Mouse (Mus musculus): ENCODE results near the gene Ccr4. TPM values are rescaled to one million over a fixed set of nuclear protein-coding genes. Genes with fewer than 3 reads are reported as not detected.

Gene Ccr4
- polyA plus RNA-seq, 1 experiment: 0.57 TPM

DNA sequence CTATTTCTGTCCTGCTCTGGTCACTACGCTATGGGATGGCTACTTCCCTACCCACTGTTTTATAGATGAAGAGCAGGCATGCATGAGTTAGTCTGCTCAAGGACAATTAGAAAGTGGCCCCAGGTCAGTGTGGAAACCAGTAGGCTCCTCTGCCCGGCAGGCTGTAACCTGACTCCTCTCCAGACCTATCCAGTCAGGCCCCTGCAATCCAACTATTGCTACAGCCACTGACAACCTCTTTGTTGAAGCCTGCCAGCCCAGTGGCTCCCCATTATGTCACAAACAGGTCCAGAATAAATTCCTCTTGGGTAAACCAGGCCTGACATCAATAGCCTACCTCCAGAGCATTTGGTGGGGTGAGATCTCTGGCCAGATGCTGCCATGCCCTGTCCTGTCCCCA is 31.9 kb upstream of the Ccr4 start:
- H3K4me1 ChIP-seq (ENCODE audit: control insufficient read depth, insufficient read depth, low read length): peaks cover 7% of the 10 kb centered on the region
- H3K9ac ChIP-seq (ENCODE audit: low read depth, poor library complexity, severe bottlenecking): no peak overlapping the region
- no peaks in the 10 kb centered on the region for H3K9me3 ChIP-seq (replicated peaks; ENCODE audit: control insufficient read depth, insufficient read depth, low read length, poor library complexity, severe bottlenecking)
- no peak overlapping the region for H3K4me3 ChIP-seq (ENCODE audit: low read depth, low read length)
- H3K27me3 ChIP-seq (ENCODE audit: control insufficient read depth, insufficient read depth, low read length, poor library complexity, severe bottlenecking): no peaks in the 10 kb centered on the region
- no peak for TF ChIP-seq CTCF (IDR thresholded peaks at IDR 0.05; ENCODE audit: low read depth, low read length)
- TF ChIP-seq EP300 (IDR thresholded peaks at IDR 0.05; ENCODE audit: insufficient read depth, low read depth, low read length): peak; percentile 83; the same call in 1 of the 2 replicates
- H3K36me3 ChIP-seq (ENCODE audit: control insufficient read depth, insufficient read depth, low read length, poor library complexity, severe bottlenecking): peaks cover 7% of the 10 kb centered on the region
- peak overlapping the region; percentile 90 for H3K27ac ChIP-seq (ENCODE audit: insufficient read depth, low read length)

DNA sequence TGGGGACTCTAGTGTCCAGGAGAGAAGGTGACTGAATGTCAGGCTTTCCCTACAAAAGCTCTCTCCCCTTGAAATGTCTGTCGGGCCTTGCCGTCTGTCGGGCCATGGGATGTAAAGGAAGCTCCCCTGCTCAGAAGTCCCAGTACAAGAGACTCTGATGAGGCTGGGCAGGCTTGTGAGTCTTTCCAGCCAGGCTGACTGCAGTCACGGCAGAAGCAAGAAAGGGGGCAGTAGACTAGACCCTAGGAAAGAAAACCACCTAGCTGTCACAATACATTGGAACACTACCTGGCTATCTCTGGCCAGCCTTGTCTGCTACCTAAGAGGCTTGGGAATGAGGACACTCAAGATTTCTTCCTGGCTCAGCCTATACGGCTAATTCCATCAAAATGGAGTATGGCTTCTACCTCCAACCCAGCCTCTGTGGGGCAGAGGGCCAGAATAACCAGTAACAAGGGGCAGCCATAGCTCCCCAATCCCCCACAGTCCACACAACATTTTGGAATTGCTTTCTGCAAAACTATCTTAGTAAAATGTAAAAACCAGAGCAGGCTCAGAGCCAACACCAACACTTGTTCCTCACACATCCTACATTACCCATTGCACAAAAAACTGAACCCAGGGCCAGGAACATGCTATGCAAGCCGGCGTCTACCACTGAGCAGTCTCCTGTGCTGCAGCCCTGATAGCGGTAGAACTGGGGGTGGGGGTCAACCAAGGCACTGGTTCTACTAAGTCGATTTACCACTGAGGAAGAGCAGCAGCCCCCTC is 30.2 kb upstream of the Ccr4 start:
- peak; percentile 40 for TF ChIP-seq CTCF (IDR thresholded peaks at IDR 0.05; ENCODE audit: low read depth, low read length)
- TF ChIP-seq EP300 (IDR thresholded peaks at IDR 0.05; ENCODE audit: insufficient read depth, low read depth, low read length): no peak
- Histone ChIP-seq H3K9me3 (replicated peaks; ENCODE audit: control insufficient read depth, insufficient read depth, low read length, poor library complexity, severe bottlenecking) (no peaks in the 10 kb centered on the region), H3K27ac (ENCODE audit: insufficient read depth, low read length) (peak overlapping the region; percentile 39), H3K36me3 (ENCODE audit: control insufficient read depth, insufficient read depth, low read length, poor library complexity, severe bottlenecking) (peaks cover 2% of the 10 kb centered on the region; the same call in 1 of the 2 replicates), H3K27me3 (ENCODE audit: control insufficient read depth, insufficient read depth, low read length, poor library complexity, severe bottlenecking) (no peaks in the 10 kb centered on the region), H3K4me3 (ENCODE audit: low read depth, low read length) (no peak overlapping the region), H3K4me1 (ENCODE audit: control insufficient read depth, insufficient read depth, low read length) (peaks cover 9% of the 10 kb centered on the region), H3K9ac (ENCODE audit: low read depth, poor library complexity, severe bottlenecking) (no peak overlapping the region; the same call in 1 of the 2 replicates)

DNA sequence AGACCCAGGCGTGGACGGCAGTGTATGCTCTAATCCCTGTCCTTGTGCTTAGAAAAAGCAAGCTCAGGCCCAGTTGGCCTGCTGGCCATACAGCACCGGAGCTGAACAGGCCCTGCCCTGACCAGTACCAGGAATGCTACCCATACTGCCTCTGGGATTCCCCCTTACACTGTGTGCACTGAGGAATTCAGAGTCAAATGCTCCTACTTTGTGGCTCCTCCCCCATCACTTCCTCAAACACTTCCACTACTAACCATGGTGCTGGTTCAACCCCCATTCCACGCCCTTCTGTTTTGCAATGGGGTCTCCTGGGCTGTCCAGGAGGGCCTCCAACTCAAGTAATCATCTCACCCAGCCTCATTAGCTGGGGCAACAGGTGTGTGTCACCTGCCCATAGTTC is 29.1 kb upstream of the Ccr4 start:
- H3K9me3 ChIP-seq (replicated peaks; ENCODE audit: control insufficient read depth, insufficient read depth, low read length, poor library complexity, severe bottlenecking): no peaks in the 10 kb centered on the region
- H3K4me1 ChIP-seq (ENCODE audit: control insufficient read depth, insufficient read depth, low read length): peaks cover 7% of the 10 kb centered on the region
- TF ChIP-seq EP300 (IDR thresholded peaks at IDR 0.05; ENCODE audit: insufficient read depth, low read depth, low read length) (0 out of 2 replicates have a peak, but pooled peaks have one; percentile 67), POLR2A (IDR thresholded peaks at IDR 0.05; ENCODE audit: insufficient read depth, low read length) (no peak)
- peak overlapping the region; percentile 46 for H3K27ac ChIP-seq (ENCODE audit: insufficient read depth, low read length)
- peak overlapping the region; percentile 12 for H3K4me3 ChIP-seq (ENCODE audit: low read depth, low read length)
- no peaks in the 10 kb centered on the region for H3K27me3 ChIP-seq (ENCODE audit: control insufficient read depth, insufficient read depth, low read length, poor library complexity, severe bottlenecking)
- H3K36me3 ChIP-seq (ENCODE audit: control insufficient read depth, insufficient read depth, low read length, poor library complexity, severe bottlenecking): peaks cover under 1% of the 10 kb centered on the region; the same call in 1 of the 2 replicates
- H3K9ac ChIP-seq (ENCODE audit: low read depth, poor library complexity, severe bottlenecking): no peak overlapping the region

DNA sequence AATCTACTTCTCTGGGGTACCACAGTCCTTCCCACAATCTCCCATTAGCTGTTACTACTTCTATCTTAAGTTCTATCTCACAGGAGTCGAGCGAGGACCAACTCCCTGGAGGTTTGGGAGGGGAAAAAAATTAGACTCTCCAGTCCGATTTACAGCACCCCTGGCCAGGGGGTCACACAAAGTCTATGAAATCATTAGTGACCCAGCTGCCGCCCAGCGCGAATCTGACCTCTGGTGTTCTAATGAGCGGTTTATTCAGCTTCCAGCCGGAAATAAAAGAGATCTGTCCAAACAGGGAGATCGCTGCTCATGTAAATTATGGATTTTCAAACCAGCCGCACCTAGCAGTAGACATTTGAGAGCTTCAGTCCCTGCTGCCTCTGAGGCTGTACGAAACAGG is 26.6 kb upstream of the Ccr4 start:
- H3K36me3 ChIP-seq (ENCODE audit: control insufficient read depth, insufficient read depth, low read length, poor library complexity, severe bottlenecking): no peaks in the 10 kb centered on the region
- H3K27me3 ChIP-seq (ENCODE audit: control insufficient read depth, insufficient read depth, low read length, poor library complexity, severe bottlenecking): no peaks in the 10 kb centered on the region
- peak overlapping the region; percentile 39; the same call in 1 of the 2 replicates for H3K9ac ChIP-seq (ENCODE audit: low read depth, poor library complexity, severe bottlenecking)
- H3K4me1 ChIP-seq (ENCODE audit: control insufficient read depth, insufficient read depth, low read length): peaks cover 7% of the 10 kb centered on the region
- peak overlapping the region; percentile 79 for H3K27ac ChIP-seq (ENCODE audit: insufficient read depth, low read length)
- no peak for TF ChIP-seq POLR2A (IDR thresholded peaks at IDR 0.05; ENCODE audit: insufficient read depth, low read length)
- no peak for TF ChIP-seq CTCF (IDR thresholded peaks at IDR 0.05; ENCODE audit: low read depth, low read length)
- TF ChIP-seq EP300 (IDR thresholded peaks at IDR 0.05; ENCODE audit: insufficient read depth, low read depth, low read length): no peak
- no peaks in the 10 kb centered on the region for H3K9me3 ChIP-seq (replicated peaks; ENCODE audit: control insufficient read depth, insufficient read depth, low read length, poor library complexity, severe bottlenecking)
- H3K4me3 ChIP-seq (ENCODE audit: low read depth, low read length): 0 out of 2 replicates have a peak overlapping the region, but pooled peaks have one; percentile 19

DNA sequence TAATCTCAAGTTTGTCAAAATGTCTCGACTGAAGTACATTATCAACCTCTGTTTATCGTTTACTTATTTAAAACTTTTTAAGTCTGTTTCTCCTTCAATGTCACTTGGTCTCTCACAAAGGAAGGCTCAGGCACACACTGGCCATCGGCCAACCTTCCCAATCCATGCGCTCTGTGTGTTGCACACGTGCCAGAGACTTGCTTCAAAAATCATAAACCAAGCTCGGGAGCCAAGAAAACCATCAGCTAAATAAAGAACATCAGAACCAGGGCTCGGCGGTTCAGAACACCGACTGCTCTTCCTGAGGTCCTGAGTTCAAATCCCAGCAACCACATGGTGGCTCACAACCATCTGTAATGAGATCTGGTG is 23.9 kb upstream of the Ccr4 start:
- Histone ChIP-seq H3K27ac (ENCODE audit: insufficient read depth, low read length) (peak overlapping the region; percentile 97), H3K9ac (ENCODE audit: low read depth, poor library complexity, severe bottlenecking) (peak overlapping the region; percentile 44), H3K27me3 (ENCODE audit: control insufficient read depth, insufficient read depth, low read length, poor library complexity, severe bottlenecking) (no peaks in the 10 kb centered on the region), H3K9me3 (replicated peaks; ENCODE audit: control insufficient read depth, insufficient read depth, low read length, poor library complexity, severe bottlenecking) (no peaks in the 10 kb centered on the region), H3K4me1 (ENCODE audit: control insufficient read depth, insufficient read depth, low read length) (peaks cover 3% of the 10 kb centered on the region), H3K36me3 (ENCODE audit: control insufficient read depth, insufficient read depth, low read length, poor library complexity, severe bottlenecking) (peaks cover 7% of the 10 kb centered on the region), H3K4me3 (ENCODE audit: low read depth, low read length) (peak overlapping the region; percentile 52)
- TF ChIP-seq EP300 (IDR thresholded peaks at IDR 0.05; ENCODE audit: insufficient read depth, low read depth, low read length): no peak
- no peak for TF ChIP-seq POLR2A (IDR thresholded peaks at IDR 0.05; ENCODE audit: insufficient read depth, low read length)
- TF ChIP-seq CTCF (IDR thresholded peaks at IDR 0.05; ENCODE audit: low read depth, low read length): no peak

DNA sequence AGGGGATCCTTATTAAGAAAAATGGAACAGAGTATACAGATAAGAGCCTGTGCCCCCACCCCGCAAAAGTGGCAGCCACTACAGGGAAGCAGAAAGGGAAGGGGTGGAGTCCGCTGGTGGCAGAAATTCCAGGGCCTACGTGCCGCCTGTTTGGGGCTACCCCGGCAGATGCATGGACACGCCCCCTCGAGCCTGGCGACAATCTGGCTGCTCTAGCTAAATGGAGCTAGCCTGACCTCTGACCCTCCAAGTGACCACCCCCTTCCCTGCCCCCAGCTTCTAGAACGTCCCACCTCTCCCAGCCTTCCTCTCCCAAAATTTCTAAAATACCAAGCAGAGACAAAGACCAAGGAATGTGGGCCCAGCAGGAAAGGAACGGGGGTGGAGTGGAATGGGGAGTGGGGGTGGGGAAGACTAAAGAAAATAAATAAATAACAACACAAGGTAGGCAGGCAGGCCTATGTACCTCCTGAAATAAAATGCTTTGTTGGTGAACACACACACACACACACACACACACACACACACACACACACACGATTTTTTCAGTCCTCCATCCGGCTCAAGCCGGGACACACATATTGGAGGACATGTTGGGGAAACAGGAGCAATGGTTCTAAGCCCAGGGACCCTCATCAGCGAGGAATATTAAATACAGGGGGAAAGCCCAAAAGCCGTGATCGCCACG is 23.4 kb upstream of the Ccr4 start:
- peak overlapping the region; percentile 52 for H3K4me3 ChIP-seq (ENCODE audit: low read depth, low read length)
- peak overlapping the region; percentile 44 for H3K9ac ChIP-seq (ENCODE audit: low read depth, poor library complexity, severe bottlenecking)
- H3K27me3 ChIP-seq (ENCODE audit: control insufficient read depth, insufficient read depth, low read length, poor library complexity, severe bottlenecking): no peaks in the 10 kb centered on the region
- peak overlapping the region; percentile 97 for H3K27ac ChIP-seq (ENCODE audit: insufficient read depth, low read length)
- peaks cover 3% of the 10 kb centered on the region for H3K4me1 ChIP-seq (ENCODE audit: control insufficient read depth, insufficient read depth, low read length)
- peaks cover 11% of the 10 kb centered on the region for H3K36me3 ChIP-seq (ENCODE audit: control insufficient read depth, insufficient read depth, low read length, poor library complexity, severe bottlenecking)
- no peaks in the 10 kb centered on the region for H3K9me3 ChIP-seq (replicated peaks; ENCODE audit: control insufficient read depth, insufficient read depth, low read length, poor library complexity, severe bottlenecking)
- TF ChIP-seq EP300 (IDR thresholded peaks at IDR 0.05; ENCODE audit: insufficient read depth, low read depth, low read length) (peak; percentile 97), POLR2A (IDR thresholded peaks at IDR 0.05; ENCODE audit: insufficient read depth, low read length) (no peak)
